Mouse (Mus musculus) induced T-regulatory cell, adult 2 months (primary cell): ENCODE data around the gene Gm10643.
A peak's percentile ranks its signal among the peaks of the same experiment; 100 is the strongest.

Experiments used
- DNase-seq: peaks from one replicate; pipeline ENCODE4 v3.0.0-alpha.2; 2012; ENCODE audit warnings: low read depth

The Gm10643 gene

DNA sequence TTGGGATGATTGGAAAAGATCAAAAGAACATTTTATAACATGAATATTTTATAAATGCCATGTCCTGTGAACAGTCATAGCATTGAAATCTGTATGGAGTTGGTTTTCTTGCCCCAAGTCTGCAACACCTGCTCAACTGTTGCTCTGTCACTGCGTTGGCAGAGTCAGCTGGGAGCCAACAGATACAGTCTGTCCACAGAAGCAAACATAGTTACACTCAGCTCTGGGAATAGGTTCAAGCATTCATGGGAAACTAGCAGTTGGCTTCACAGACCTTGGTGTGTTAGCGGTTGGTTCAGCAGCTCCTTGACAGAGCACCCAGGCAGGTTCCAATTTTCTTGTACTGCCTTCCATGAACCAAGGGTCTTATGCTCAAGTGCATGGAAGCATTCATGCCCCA, 5.7 kb upstream of the Gm10643 start:
- DNase-seq = no peak

DNA sequence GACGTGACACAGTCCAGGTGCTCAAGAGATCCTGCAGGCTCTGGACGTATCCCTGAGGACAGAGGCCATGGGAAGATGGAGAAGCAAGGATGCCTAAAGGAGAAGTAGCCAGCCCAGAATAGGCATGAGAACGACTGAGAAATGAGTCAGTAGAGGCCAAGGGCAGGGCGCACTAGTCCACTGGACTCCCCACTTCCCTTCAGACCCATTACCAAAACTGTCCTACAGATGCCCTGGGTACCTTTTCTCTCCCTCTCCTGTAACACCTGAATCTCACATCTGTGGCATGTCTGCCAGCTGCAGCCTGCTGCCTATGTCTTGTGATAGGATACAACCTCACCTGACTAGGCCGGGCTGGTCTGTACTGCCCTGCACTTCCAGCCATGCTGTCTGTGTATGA, 5.3 kb upstream of the Gm10643 start:
- DNase-seq = no peak

DNA sequence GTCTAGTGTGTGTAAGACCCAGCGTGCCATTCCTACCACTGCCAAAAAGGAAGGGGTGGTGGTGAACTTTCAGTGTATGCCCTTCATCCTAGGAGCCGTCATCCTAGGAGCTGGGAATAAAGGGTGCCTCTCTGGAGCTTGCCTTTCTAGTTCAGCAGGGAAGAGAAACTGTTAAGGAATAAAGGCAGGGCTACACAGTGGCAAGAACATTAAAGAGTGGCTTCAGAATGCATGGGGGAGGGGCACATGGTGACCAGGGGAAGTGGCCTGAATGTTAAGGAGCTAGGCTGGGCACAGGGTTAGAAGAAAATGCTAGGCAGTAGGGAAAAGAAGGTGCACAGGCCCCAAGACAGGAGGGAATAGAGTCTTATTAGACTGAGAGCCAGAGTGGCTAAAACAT, 4.8 kb upstream of the Gm10643 start:
- DNase-seq = no peak

DNA sequence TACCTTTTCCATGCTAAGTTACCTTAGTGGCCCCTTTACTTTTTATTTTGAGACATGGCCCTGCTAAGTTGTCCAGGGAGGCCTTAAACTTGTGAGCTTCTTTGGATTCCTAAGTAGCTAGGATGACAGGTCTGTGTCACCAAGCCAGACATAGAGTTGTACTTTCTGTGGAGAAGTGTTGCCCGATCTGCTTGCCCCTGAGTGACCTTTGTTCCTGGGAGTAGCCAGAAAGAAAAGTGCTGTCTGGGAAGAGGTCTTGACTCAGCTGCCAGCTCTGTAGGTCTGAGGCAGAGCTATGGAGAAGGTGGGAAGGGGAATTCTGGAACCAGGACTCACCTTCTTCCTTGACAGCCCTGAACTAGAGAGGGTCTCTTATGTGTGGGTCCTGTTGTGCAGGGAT, 4.2 kb upstream of the Gm10643 start:
- no peak for DNase-seq

DNA sequence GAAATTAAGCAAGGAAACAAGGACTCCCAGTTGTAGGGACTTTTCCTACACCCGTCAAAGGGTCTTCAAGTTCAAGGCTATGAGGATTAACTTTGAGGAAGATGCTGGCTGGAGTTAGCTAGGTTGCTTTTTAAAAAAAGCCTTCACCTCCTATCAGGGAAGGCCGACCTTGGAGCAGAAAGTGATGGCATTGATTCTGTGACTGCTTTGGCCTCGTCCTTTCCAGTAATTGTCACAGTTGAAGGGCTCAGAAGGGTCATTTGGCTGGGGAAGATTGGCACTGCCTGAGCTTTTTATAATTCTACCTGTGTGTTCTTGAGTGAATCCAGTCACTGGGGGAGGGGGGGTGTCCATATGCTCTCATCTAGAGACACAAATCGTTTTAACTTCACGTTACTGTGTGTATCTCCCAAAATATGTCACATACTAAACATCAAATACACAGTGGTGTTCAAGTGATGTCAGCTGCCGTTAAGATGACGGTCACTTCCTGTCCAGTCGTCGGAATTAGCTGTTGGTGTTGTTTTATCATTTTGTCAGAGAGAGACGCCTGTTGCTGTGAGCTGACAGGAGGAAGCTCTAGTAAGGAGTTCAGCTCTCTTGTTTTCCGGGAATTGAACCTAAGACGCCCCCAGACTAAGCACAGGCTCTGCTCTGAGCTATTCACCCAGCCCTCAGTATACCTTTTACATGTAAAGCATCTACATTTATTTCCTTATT, 3.5 kb upstream of the Gm10643 start:
- peak; percentile 56 for DNase-seq

DNA sequence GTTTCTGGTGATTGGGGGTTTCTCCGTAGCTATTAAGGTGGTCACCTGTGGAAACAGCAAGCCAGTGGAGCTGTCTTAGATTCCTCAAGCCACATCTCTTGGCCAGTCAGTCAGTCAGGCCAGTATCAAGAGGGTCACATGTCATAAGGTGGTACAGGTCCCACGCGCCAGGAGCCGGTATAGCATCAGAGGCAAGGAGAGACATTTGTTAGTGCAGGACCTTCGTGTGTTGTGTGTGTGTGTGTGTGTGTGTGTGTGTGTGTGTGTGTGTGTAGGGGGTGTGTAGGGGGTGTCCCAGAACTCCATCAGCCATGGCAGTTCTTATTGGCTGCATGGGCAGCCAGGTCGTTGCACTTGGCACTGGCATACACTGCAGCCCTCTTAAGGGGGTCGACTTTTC, 3.0 kb upstream of the Gm10643 start:
- DNase-seq = no peak

DNA sequence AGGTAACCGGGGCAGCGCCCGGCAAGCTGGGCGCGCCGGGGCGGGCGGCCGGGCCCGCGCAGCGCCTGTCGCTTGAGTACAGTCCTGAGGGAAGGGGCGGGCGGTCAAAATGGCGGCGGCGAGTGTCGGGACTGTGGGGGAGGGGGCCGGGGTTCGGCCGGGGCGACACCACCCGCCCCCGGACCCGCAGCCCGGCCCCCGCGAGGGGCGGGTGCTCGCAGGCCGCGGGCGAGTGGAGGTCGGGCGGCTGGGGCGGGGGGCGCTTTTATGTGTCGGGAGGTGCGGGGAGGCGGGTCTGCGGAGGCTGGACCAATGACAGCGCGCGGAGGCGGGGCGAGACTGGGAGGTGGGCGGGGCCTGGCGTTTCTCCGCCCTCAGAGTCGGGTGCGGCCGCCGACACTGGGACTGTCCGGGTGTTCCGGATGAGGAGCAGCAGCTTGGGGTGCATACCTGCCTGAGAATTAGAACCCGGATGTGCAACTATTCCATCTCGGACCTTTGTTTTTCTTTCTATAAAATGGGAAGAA, 2.2 kb upstream of the Gm10643 start:
- peak; percentile 97 for DNase-seq

DNA sequence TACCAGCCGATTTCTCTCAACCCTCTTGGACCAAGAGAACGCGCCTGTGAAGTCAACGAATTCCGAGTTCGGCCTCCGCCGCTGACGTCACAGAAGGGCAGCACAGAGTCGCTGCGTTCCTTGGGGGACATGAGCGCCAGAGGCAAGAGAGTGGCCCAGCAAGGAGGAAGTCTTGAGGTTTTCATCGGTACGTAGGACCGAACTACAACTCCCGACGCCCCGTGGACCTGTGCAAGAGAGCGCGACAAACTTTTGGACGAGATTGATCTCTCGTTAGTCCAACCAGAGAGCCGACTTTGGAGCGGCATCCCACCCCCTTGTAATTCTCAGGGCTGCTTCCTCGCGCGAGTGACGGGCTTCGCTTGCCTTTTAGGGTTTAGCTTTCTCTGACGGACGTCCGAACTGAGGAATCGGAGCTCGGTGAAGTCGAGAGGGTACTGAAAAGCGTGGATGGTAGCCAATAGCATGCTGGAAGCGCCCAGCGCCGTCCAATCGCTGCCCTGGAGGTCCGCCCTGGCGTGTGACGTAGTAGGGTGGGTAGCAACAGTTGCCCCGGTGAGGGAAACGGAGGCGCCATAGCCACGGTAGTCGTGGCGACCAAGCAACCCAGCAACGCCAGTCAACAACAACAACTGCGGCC, 1.5 kb upstream of the Gm10643 start, which contains the start of gene Rfx1:
Gene Rfx1 (plus strand): TSS at position 544 of the 640 bp plus-strand sequence.
- DNase-seq = peak; percentile 100

DNA sequence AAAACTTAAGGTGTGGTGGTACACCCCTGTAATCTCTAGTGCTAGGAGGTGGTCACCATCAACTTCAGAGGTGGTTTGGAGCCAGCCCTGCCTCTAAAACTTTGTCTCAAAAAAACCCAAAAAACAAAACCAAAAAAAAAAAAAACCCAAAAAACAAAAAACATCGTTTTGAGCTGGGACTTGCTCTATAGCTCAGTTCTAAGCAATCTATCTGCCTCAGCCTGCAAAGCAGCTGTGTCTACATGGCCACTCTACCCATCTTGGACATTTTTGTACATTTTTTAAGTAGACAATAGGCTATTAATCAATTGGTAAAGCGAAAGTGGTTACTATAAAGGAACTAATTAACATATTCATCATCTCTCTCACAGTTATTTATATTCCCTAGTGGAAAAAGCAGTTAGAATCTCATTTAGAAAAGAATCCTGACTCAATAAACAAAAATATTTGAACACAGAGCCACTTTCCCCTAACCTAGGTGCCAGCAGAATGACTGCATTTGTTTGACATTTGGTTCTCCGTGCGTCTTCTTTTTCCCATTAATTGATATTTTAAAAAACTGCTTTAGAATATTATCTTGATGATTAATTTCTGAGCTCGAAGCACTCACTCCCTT, 628 bp upstream of the Gm10643 start:
- DNase-seq = peak; percentile 63

DNA sequence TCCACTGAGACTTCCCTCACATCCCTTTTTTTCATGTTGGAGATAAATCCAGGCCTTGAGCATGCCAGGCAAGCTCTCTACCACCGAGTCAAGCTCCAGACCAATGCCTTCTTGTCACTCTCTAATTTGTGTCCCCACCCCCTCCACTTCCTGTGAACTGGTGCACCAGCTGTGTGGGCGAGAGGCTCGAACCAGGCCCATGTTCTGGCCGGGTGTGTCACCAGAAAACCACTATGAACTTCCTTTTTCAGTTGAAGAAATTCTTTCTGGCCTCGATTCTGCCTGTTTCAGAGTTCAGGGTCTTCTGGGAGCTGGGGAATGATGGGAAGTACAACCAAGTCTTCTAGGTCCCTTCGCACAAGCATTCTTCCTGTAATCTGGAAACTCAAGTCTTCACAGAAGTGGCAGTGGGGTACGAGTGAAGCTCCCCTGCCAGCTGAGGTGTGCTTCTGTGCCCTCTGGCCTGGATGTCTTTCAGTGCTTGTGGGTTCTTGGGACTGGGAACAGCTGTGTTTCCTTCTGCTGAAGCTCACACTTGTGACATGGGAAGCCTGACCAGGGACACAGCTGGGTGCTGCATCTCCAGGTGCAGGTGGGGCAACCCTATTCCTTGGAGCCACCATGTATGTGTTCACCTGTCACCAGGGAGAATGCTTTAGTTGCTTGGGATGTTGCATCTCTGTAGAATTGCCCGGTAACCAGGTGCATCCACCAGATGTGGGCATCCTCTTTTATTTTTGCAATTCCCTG, 901 bp downstream of the Gm10643 start:
- DNase-seq = peak; percentile 90

DNA sequence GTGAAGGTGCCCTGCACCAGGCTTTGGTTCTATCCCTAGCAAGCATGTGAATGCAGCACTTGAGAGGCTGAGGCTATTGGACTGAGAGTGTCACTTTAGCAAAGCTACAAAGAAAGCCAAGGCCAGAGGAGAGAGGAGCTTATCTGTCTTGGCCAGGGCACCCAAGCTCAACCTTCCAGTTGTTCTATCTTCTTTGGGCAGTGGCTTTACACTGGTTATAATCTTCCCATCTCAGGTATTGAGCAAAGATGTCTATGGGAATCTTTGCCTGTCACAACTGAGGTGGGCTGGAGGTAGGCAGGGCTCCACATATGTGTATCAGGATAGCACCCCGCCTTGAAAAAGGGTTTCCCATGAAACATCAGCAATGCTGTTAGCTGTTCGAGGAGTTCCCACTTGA, 4.7 kb downstream of the Gm10643 start:
- no peak for DNase-seq

DNA sequence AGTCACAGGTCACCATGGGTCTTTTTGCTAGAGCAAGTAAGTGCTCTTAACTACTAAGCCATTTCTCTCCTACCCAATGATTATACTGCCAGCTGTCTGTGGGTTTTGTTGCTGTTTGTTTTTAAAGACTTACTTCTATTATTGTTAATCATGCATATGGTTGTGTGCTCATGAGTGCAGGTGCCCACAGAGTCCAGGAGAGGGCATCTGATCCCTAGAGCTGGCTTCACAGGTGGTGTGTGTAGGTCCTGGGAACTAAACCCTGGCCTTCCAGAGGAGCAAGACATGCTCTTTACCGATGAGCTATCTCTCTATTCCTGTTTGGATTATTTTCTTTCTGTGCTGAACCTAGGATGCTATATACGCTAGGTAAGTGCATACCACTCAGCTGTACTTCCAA, 5.7 kb downstream of the Gm10643 start:
- DNase-seq = peak; percentile 57

DNA sequence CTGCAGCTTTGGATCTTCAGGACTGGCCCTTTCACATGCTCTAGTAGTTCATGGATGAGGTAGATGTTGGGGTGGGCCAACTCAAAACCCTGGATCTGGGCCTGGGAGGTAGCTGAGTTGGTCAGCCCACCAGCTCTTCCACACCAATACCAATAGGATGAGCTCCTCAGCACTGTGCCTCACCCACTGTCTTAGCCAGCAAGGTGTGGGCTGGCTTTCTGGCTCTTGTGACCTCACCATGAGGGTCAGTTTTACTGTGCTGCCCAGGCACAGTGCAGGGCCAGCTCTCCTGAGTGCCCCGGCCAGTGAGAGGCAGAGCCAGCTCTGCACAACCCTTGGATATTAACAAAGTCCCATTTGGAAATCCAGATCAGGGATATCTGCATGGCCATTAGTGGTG, 7.1 kb downstream of the Gm10643 start:
- DNase-seq = no peak

DNA sequence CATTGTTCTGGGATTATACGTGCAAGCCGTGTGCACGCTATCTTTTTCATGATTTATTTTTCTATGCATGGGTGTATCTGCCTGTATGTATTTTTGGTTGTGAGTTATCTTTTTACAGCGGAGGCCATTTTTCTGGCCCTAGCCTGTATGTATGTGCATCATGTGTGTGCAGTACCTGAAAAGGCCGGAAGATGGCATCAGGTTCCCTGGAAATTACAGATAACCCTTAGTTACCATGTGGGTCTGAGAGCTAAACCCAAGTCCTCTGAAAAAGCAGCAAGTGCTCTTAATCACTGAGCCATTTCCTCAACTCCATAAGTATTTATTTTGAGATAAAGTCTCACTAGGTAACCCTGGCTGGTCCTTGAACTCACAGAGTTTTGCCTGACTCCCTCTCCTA, 11.7 kb downstream of the Gm10643 start:
- DNase-seq = no peak

DNA sequence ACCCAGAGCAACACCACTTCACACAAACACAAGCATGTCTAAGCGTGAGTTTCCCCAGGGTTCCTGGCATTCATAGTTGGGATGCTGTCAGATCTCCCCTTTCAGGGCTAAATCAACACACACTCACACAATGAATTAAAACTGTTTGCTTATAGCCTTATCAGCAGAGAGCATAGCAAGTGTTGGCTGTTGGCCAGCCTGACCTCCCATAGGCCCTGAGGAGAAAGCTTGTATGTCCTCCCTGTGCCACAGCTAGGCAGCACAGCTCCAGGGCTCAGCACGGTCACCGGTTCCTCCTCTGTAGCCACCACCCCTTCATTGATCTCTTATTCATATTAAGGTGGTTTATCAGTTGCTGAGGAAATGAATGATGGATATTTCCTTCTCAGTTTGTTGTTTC, 12.2 kb downstream of the Gm10643 start:
- no peak for DNase-seq

DNA sequence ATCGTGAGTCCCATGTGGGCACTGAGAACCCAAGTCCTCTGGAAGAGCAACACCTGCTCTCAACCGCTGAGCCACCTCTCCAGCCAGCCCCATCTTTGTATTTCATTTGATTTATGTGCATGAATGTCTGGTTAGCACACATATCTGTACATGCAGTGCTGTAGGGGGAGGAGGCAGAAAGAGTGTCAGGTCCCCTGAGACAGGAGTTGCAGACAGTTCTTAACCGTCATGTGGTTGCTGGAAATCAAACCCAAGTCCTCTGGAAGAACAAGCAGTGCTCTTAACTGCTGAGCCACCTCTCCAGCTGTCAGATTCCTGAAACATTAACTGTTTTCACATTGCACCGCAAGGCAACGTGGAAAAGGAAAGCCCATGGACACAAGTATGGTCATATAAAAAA, 16.8 kb downstream of the Gm10643 start:
- DNase-seq = no peak

DNA sequence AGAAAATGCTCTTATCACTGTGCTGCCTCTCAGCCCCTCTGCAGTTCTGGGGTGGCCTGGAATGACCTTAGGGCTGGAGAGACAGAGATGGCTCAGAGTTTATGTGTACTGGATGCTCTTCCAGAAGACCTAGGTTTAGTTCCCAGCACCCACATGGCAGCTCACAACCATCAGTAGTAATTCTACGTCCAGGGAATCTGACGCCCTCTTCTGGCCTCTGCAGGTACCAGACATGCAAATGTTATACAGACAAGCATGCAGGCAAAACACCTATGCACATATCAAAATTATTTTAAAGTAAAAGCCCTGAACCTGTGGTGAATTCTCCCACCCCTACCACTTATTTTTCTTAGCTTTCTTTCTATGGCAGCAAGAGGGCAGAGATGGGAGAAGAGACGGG, 18.4 kb downstream of the Gm10643 start:
- DNase-seq = no peak

DNA sequence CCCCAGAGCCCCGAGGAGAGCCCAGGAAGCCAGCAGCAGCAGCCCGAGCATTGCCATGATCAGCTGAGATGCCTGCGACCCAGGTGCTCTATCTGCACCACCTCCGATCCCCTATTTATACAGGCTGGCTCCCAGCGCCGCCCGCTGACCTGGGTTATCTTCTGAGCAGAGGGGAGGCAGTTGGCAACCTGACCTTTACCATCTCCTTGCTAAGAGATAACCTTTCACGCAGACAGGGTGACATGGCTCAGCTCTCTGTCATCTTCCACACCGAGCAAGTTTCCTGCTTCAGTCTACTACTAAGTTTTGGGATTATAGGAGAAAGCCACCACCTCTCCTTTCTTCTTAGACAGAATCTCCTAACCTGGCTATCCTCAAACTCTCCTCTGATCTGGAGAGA, 20.0 kb downstream of the Gm10643 start, which contains the start of gene Rln3:
Gene Rln3 (minus strand): TSS at position 101 of the 400 bp plus-strand sequence.
- DNase-seq = no peak

DNA sequence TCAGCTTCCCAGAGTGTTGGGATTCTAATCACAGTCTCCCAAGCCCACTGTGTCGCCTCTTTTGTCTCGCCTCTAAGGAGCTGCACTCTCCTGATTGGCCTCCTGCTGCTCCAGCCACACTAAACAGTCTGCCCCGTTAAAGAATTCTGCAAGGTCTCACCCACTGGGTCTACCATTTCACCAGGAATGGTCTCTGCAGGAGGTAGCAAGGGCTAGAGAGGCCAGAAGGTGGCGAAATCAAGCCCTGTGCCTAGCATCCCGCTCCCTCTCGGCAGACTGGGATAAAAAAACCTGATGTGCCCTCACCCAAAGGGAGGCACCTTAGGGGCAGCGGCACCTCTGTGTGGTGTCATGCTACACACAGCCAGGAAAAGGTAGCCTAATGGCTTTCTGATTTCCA, 20.8 kb downstream of the Gm10643 start:
- DNase-seq = no peak

DNA sequence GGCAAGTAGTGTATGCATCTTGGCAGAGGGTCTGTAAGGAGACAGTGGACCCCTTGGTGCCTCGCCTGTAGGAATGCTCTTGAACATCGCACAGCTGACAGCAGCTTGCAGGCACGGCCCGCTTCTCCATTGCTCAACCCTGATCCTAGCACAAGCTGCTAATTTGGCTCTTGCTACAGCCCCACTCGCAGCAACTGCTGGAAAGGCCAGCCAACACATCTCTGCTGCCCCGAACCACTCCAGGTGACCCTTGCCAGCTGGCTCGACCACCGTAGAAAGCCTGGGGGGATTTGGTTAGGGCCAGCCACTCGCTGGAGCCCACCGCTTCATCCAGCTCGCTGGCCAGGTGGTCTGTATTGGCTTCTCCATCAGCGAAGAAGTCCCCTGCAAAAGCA, 22.0 kb downstream of the Gm10643 start:
- DNase-seq = no peak

DNA sequence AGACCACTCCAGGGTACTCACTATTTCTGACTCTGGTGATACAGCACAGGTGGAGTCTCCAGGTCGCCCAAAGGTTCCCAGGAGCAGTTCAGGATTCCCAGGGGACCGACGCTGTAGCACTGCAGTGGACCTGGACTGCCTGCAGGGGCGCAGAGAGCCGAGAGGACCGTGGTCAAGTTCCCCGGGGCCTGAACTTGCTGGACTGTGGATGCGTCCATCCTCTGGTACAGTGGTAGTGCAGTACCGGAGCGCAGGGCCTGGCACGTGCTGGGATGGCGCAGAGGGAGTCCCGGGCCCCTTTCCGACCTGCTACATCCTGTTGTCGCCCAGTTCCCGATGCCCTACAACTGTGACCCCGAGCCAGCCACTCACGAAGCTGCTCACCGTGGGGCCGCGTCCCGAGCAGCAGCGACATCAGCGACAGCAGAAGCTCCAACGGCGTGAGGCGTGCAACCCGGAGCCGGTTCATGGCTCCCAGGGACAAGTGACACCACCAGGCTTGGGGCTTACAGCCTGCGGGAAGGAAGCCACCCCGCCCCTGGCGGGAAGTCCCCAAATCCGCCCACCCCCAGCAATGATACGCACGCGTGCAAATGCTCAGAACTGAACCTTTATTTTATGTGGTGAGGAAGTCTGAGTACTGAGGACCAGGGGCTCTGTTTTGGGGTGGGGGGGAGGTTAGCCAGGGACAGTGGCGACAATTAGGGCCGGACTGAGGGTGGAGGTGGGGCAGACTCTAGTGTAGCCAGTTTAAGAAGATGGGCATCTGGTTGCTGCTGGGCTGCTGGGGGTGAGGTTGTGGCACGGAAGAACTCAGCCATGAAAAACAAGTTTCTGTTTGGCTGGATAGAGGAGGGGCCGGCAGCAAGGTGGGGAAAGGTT, 22.6 kb downstream of the Gm10643 start, which contains the start of gene Il27ra:
Gene Il27ra (minus strand): TSS at position 524 of the 882 bp plus-strand sequence.
- peak; percentile 93 for DNase-seq
